Mouse (Mus musculus) kidney, embryonic 14.5 days (tissue): ENCODE measurements around the gene Stk11. TPM values are rescaled to one million over a fixed set of nuclear protein-coding genes. Genes with fewer than 3 reads are reported as not detected.
"Not testable (repeated sequence)": the region's sequence is repeated elsewhere in the genome, so short reads cannot be mapped to it uniquely, and the experiment has no call there.

Experiments used
- ATAC-seq: fragments of 200-750 bp; cut with Nextera tagmentation; 2 replicates; pipeline ENCODE4 v1.8.0; 2017; ENCODE audit warnings: moderate number of reproducible peaks, mild to moderate bottlenecking, moderate TSS enrichment, moderate library complexity; ENCODE audit not compliant: low FRiP score, low TSS enrichment
- H3K27ac ChIP-seq: fragments of 300-500 bp; sonication (generic); 2 replicates; pipeline ENCODE4 v1.5.1; 2014; ENCODE audit warnings: low read depth, mild to moderate bottlenecking, low read length, moderate library complexity, mixed read lengths
- H3K27me3 ChIP-seq: fragments of 300-500 bp; sonication (generic); 2 replicates; pipeline ENCODE4 v1.6.1; 2014; ENCODE audit warnings: mild to moderate bottlenecking, low read length; ENCODE audit not compliant: control insufficient read depth, insufficient read depth
- H3K36me3 ChIP-seq: fragments of 300-500 bp; sonication (generic); 2 replicates; pipeline ENCODE4 v1.6.1; 2014; ENCODE audit warnings: low read length, mixed read lengths; ENCODE audit not compliant: control insufficient read depth, insufficient read depth
- H3K4me1 ChIP-seq: fragments of 300-500 bp; sonication (generic); 2 replicates; pipeline ENCODE4 v1.6.1; 2014; ENCODE audit warnings: low read length, mixed read lengths; ENCODE audit not compliant: control insufficient read depth, insufficient read depth
- H3K4me2 ChIP-seq: fragments of 300-500 bp; sonication (generic); replicated peaks from 2 replicates; pipeline ENCODE4 v1.6.1; 2014; ENCODE audit warnings: low read depth, mild to moderate bottlenecking, low read length
- H3K4me3 ChIP-seq: fragments of 300-500 bp; sonication (generic); 2 replicates; pipeline ENCODE4 v1.5.1; 2014; ENCODE audit warnings: mild to moderate bottlenecking, low read length
- H3K9ac ChIP-seq: fragments of 300-500 bp; sonication (generic); 2 replicates; pipeline ENCODE4 v1.6.1; 2014; ENCODE audit warnings: low read depth, mild to moderate bottlenecking, low read length, moderate library complexity
- H3K9me3 ChIP-seq: fragments of 300-500 bp; sonication (generic); 2 replicates; pipeline ENCODE4 v1.6.1; 2016; ENCODE audit warnings: low read length; ENCODE audit not compliant: control insufficient read depth
- WGBS: fragments of 180-500 bp; shearing (Covaris S2); extraction: QIAGEN DNeasy Blood & Tissue Kit; methylation state at CpG from one replicate; pipeline ENCODE4 v1.1.7; 2014; 5-methylcytosine and 5-hydroxymethylcytosine counted together
- polyA plus RNA-seq: library from polyadenylated mRNA; unstranded; fragments of >200 nt; fragmentation: Nextera tagmentation; extraction: Ambion mirVana; gene quantifications from 2 replicates; pipeline ENCODE4 v1.2.1, GENCODE M21; 2014

Gene Stk11
- polyA plus RNA-seq, 1 experiment from 2014 or later: 26.6 TPM

- not testable (repeated sequence) for H3K27ac ChIP-seq, ATAC-seq, H3K9me3 ChIP-seq, H3K27me3 ChIP-seq, H3K9ac ChIP-seq, H3K4me3 ChIP-seq
- H3K4me1 ChIP-seq: peaks cover 62% of the 10 kb centered on the region
- 0 out of 2 replicates have a peak overlapping the region, but pooled peaks have one; percentile 80 for H3K4me2 ChIP-seq
- WGBS: 83% methylated on average over 4 of the region's 4 CpGs
- peaks cover 16% of the 10 kb centered on the region for H3K36me3 ChIP-seq
Measured at GRCm38 (mm10) chr10:80166136-80166535, 50.5 kb downstream of the Stk11 start.

GRCm38 (mm10) chr10:80167460-80168037 is 51.9 kb downstream of the Stk11 start:
- under 1% methylated on average over 55 of the region's 55 CpGs for WGBS

GRCm38 (mm10) chr10:80168038-80168661 is 52.5 kb downstream of the Stk11 start:
- ATAC-seq: peak; percentile 44
- Histone ChIP-seq H3K27me3 (no peaks in the 10 kb centered on the region), H3K9ac (peak overlapping the region; percentile 99), H3K4me3 (peak overlapping the region; percentile 89), H3K4me2 (peak overlapping the region; percentile 58), H3K4me1 (peaks cover 49% of the 10 kb centered on the region), H3K27ac (peak overlapping the region; percentile 99), H3K36me3 (peaks cover 29% of the 10 kb centered on the region), H3K9me3 (no peaks in the 10 kb centered on the region)
- WGBS: under 1% methylated on average over 44 of the region's 48 CpGs

More at GRCm38 (mm10) chr10:80167460-80168037, 51.9 kb downstream of the Stk11 start:
- ATAC-seq: peak; percentile 90
- Histone ChIP-seq H3K27ac (peak overlapping the region; percentile 99), H3K9me3 (no peaks in the 10 kb centered on the region), H3K4me2 (peak overlapping the region; percentile 58), H3K9ac (peak overlapping the region; percentile 99), H3K27me3 (no peaks in the 10 kb centered on the region), H3K4me3 (peak overlapping the region; percentile 89), H3K4me1 (peaks cover 54% of the 10 kb centered on the region), H3K36me3 (peaks cover 29% of the 10 kb centered on the region)

- Histone ChIP-seq H3K27me3 (no peaks in the 10 kb centered on the region), H3K9me3 (no peaks in the 10 kb centered on the region), H3K27ac (0 out of 2 replicates have a peak overlapping the region, but pooled peaks have one; percentile 99), H3K9ac (peak overlapping the region; percentile 99), H3K4me2 (peak overlapping the region; percentile 58), H3K36me3 (peaks cover 29% of the 10 kb centered on the region), H3K4me3 (peak overlapping the region; percentile 89), H3K4me1 (peaks cover 47% of the 10 kb centered on the region)
- 68% methylated on average over 1 of the region's 1 CpGs for WGBS
- ATAC-seq: no peak
Measured at GRCm38 (mm10) chr10:80169070-80169469, 53.5 kb downstream of the Stk11 start.

- H3K9me3 ChIP-seq: no peaks in the 10 kb centered on the region
- 90% methylated on average over 7 of the region's 7 CpGs for WGBS
- H3K4me3 ChIP-seq: no peak overlapping the region
- H3K4me1 ChIP-seq: peaks cover 41% of the 10 kb centered on the region
- H3K36me3 ChIP-seq: peaks cover 31% of the 10 kb centered on the region
- no peaks in the 10 kb centered on the region for H3K27me3 ChIP-seq
- ATAC-seq: no peak
- no peak overlapping the region for H3K9ac ChIP-seq
- H3K27ac ChIP-seq: no peak overlapping the region
- H3K4me2 ChIP-seq: no peak overlapping the region
Measured at GRCm38 (mm10) chr10:80169651-80170050, 54.0 kb downstream of the Stk11 start.

- Histone ChIP-seq H3K4me1 (peaks cover 40% of the 10 kb centered on the region), H3K9ac (no peak overlapping the region), H3K36me3 (peaks cover 33% of the 10 kb centered on the region), H3K4me2 (no peak overlapping the region), H3K27me3 (no peaks in the 10 kb centered on the region), H3K27ac (no peak overlapping the region), H3K4me3 (no peak overlapping the region), H3K9me3 (no peaks in the 10 kb centered on the region)
- ATAC-seq: no peak
- WGBS: 95% methylated on average over 16 of the region's 16 CpGs
Measured at GRCm38 (mm10) chr10:80170052-80170451, 54.4 kb downstream of the Stk11 start.

GRCm38 (mm10) chr10:80170601-80171021 is 55.0 kb downstream of the Stk11 start:
- Histone ChIP-seq H3K9me3 (no peaks in the 10 kb centered on the region), H3K4me2 (no peak overlapping the region), H3K27me3 (no peaks in the 10 kb centered on the region), H3K4me1 (peaks cover 35% of the 10 kb centered on the region), H3K36me3 (peaks cover 33% of the 10 kb centered on the region), H3K9ac (no peak overlapping the region), H3K4me3 (peak overlapping the region; percentile 7; the same call in 1 of the 2 replicates), H3K27ac (no peak overlapping the region)
- WGBS: 78% methylated on average over 19 of the region's 19 CpGs
- no peak for ATAC-seq

GRCm38 (mm10) chr10:80171252-80171651 is 55.6 kb downstream of the Stk11 start:
- Histone ChIP-seq H3K4me3 (0 out of 2 replicates have a peak overlapping the region, but pooled peaks have one; percentile 7), H3K36me3 (peaks cover 33% of the 10 kb centered on the region), H3K27me3 (no peaks in the 10 kb centered on the region), H3K4me2 (no peak overlapping the region), H3K9ac (no peak overlapping the region), H3K27ac (no peak overlapping the region), H3K4me1 (peaks cover 32% of the 10 kb centered on the region), H3K9me3 (no peaks in the 10 kb centered on the region)
- ATAC-seq: no peak
- 91% methylated on average over 15 of the region's 15 CpGs for WGBS
